Mouse (Mus musculus): Measurements from ENCODE around the gene Fntb. TPM values are rescaled to one million over a fixed set of nuclear protein-coding genes. Genes with fewer than 3 reads are reported as not detected.

Gene Fntb
- total and polyA plus RNA-seq, 2 experiments from 2014 or later: 33.2 to 36.2 TPM

DNA sequence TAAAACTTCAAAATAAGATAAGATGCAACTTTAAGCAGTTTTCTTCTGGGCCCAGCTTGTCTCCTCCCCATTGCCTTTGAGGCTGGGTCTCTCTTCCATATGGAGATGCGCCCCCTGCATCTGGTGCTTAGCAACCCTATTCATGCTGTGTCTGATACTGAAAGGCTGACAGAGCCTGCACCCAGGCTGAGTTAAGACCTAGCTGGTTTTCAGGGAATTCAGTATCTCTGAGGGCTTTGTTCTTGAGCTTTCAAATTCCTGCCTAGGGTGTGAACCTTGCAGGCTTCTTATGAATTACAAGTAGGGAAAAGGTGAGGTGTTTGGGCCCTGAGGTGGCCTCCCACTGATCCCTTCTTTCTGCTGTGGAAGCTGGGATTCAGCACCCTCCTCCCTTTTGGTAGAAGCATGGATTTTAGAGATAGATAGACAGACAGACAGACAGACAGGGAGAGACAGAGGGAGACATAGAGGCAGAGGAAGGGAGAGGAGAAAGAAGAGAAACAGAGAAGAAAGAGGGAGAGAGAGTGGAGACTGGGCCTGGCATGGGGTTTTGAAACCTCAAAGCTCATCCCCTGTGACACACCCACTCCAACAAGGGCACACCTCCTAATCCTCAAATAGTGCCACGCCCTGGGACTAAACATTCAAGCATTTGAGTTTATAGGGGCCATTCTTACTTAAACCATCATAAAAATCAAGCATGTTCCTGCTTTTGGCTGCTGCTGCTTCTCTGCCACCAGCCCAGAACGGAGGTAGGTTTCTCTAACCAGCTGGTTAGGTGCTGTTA is 136.3 kb downstream of the Fntb start:
- H3K9ac ChIP-seq (replicated peaks; ENCODE audit: low read length): no peak overlapping the region
- H3K27me3 ChIP-seq (ENCODE audit: insufficient read depth, low read length): no peaks in the 10 kb centered on the region
- no peaks in the 10 kb centered on the region for H3K36me3 ChIP-seq (ENCODE audit: insufficient read depth, low read length)
- H3K4me3 ChIP-seq (ENCODE audit: low read length): no peak overlapping the region
- no peaks in the 10 kb centered on the region for H3K9me3 ChIP-seq (ENCODE audit: low read length)
- H3K4me2 ChIP-seq (ENCODE audit: low read depth, low read length): no peak overlapping the region
- DNase-seq (ENCODE audit: low spot score) (no peak), ATAC-seq (no peak)
- H3K4me1 ChIP-seq (ENCODE audit: insufficient read depth, low read length): no peaks in the 10 kb centered on the region
- no peak for TF ChIP-seq CTCF (IDR thresholded peaks at IDR 0.05; ENCODE audit: low read depth)
- WGBS: 86% methylated on average over 3 of the region's 3 CpGs
- no peak overlapping the region for H3K27ac ChIP-seq

DNA sequence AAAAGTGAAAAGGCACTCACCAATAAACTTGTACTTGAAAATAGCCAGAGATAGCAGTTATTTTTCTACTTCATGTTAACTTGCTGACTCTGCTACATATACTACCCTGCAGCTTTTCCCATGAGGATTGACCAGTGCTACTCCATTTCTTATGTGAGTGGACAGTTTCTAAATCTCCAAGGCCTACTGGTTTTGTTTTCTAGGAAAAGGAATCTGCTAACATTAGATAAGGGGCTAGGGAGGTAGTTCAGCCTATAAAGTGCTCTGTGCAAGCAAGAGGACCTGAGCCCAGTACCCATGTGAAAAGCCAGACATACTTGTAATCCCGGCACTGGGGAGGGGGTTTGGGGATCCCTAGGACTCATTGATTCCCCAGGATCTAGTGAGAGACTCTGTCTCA is 140.9 kb downstream of the Fntb start:
- H3K9me3 ChIP-seq (ENCODE audit: low read length): no peaks in the 10 kb centered on the region
- H3K27ac ChIP-seq: no peak overlapping the region
- no peak for ATAC-seq
- H3K4me1 ChIP-seq (ENCODE audit: insufficient read depth, low read length): no peaks in the 10 kb centered on the region
- no peak for TF ChIP-seq CTCF (IDR thresholded peaks at IDR 0.05; ENCODE audit: low read depth)
- no peak for DNase-seq (ENCODE audit: low spot score)
- no peaks in the 10 kb centered on the region; the same call in 1 of the 2 replicates for H3K36me3 ChIP-seq (ENCODE audit: insufficient read depth, low read length)
- no peak overlapping the region for H3K9ac ChIP-seq (replicated peaks; ENCODE audit: low read length)
- 92% methylated on average over 1 of the region's 1 CpGs for WGBS
- H3K4me3 ChIP-seq (ENCODE audit: low read length): no peak overlapping the region
- no peak overlapping the region for H3K4me2 ChIP-seq (ENCODE audit: low read depth, low read length)
- H3K27me3 ChIP-seq (ENCODE audit: insufficient read depth, low read length): no peaks in the 10 kb centered on the region

DNA sequence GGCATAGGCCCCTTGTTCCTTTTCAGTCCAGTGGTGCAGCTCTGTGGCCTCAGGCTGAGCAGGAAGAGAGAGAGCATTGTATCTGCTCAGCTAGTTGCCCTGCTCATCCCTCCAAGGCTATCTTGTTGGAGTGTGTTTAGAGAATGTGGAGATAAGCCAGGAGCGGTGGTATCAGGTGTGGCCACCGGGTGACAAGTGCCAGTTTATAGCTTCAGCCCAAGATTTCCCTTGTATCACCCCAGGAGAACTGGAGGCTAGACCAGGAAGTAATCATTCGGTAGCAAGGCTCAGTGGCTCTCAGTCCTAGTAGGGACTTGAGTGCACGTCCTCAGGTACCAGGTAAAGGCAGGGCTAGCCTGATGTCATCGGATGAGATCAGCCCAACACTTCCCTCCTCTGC is 143.8 kb downstream of the Fntb start:
- Histone ChIP-seq H3K4me1 (ENCODE audit: insufficient read depth, low read length) (no peaks in the 10 kb centered on the region), H3K9ac (replicated peaks; ENCODE audit: low read length) (no peak overlapping the region), H3K9me3 (ENCODE audit: low read length) (no peaks in the 10 kb centered on the region), H3K27ac (no peak overlapping the region), H3K27me3 (ENCODE audit: insufficient read depth, low read length) (no peaks in the 10 kb centered on the region), H3K4me3 (ENCODE audit: low read length) (no peak overlapping the region), H3K4me2 (ENCODE audit: low read depth, low read length) (no peak overlapping the region), H3K36me3 (ENCODE audit: insufficient read depth, low read length) (no peaks in the 10 kb centered on the region; the same call in 1 of the 2 replicates)
- TF ChIP-seq CTCF (IDR thresholded peaks at IDR 0.05; ENCODE audit: low read depth): no peak
- no peak for ATAC-seq
- DNase-seq (ENCODE audit: low spot score): no peak
- WGBS: 86% methylated on average over 5 of the region's 5 CpGs

DNA sequence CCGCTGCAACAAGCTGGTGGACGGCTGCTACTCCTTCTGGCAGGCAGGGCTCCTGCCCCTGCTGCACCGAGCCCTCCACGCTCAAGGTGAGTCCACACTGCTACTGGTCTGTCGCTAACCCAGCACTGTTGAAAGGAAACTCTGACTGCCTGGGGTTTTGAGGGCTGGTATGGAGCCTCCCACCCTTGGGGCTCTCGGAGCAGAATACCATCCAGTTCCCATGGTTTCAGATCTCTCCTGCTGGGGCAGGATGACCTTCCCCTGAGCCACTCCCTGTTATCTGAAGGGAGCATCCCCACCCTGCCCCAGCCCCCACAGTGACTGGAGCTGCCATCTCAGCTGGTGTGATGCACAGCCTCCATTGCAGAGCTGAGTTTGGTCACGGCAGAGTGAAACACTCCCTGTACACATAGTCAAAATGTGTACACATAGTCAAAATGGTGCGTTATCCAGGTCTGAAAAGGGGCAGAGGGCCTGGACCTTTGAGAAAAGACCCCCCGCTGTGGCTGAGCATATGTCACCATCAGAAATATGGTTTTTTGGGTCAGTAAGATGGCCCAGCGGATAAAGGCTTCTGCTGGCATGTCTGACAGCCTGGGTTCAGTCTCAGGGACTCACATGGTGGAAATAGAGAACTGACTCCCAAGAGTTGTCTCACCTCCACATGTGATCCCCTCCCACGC is 145.0 kb downstream of the Fntb start:
- no peaks in the 10 kb centered on the region for H3K9me3 ChIP-seq (ENCODE audit: low read length)
- no peak overlapping the region for H3K4me3 ChIP-seq (ENCODE audit: low read length)
- 0 out of 2 replicates have a peak overlapping the region, but pooled peaks have one; percentile 15 for H3K27ac ChIP-seq
- no peak for DNase-seq (ENCODE audit: low spot score)
- no peak overlapping the region for H3K9ac ChIP-seq (replicated peaks; ENCODE audit: low read length)
- H3K4me1 ChIP-seq (ENCODE audit: insufficient read depth, low read length): no peaks in the 10 kb centered on the region
- no peak overlapping the region for H3K4me2 ChIP-seq (ENCODE audit: low read depth, low read length)
- ATAC-seq: peak; percentile 43; the same call in 1 of the 2 replicates
- peaks cover 3% of the 10 kb centered on the region; the same call in 1 of the 2 replicates for H3K36me3 ChIP-seq (ENCODE audit: insufficient read depth, low read length)
- 64% methylated on average over 11 of the region's 11 CpGs for WGBS
- no peak for TF ChIP-seq CTCF (IDR thresholded peaks at IDR 0.05; ENCODE audit: low read depth)
- no peaks in the 10 kb centered on the region for H3K27me3 ChIP-seq (ENCODE audit: insufficient read depth, low read length)

DNA sequence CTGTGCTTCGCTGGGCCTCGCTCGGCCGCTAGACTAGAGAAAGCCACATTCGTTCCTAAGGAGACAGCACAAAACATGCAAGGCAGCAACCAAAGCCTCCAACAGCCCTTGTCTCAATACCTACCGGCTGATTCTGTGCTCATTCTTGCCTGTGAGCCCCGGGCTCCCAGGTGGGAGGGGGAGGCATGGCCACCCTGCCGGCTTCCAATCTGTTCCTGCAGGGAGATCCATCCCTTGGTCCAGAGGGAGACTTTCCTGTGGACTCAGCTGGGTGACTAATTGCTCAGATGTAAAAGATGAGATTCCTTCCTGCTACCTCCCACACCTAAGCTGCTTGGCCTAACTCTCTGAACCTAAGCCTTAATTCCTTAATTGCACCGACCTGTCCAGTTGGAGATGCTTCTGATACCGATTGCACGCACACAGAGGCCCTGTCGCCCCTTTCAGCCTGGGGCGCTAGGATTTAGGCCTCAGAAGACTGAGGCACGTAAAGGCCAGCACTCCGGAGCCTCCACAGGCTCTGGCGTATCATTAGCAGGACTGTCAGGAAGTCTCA is 145.9 kb downstream of the Fntb start:
- H3K4me2 ChIP-seq (ENCODE audit: low read depth, low read length): no peak overlapping the region
- no peak overlapping the region for H3K4me3 ChIP-seq (ENCODE audit: low read length)
- H3K36me3 ChIP-seq (ENCODE audit: insufficient read depth, low read length): peaks cover 4% of the 10 kb centered on the region; the same call in 1 of the 2 replicates
- H3K9me3 ChIP-seq (ENCODE audit: low read length): no peaks in the 10 kb centered on the region
- H3K4me1 ChIP-seq (ENCODE audit: insufficient read depth, low read length): no peaks in the 10 kb centered on the region
- 47% methylated on average over 16 of the region's 16 CpGs for WGBS
- H3K27me3 ChIP-seq (ENCODE audit: insufficient read depth, low read length): no peaks in the 10 kb centered on the region
- DNase-seq (ENCODE audit: low spot score) (peak; percentile 29), ATAC-seq (peak; percentile 28; the same call in 1 of the 2 replicates)
- peak overlapping the region; percentile 48; the same call in 1 of the 2 replicates for H3K27ac ChIP-seq
- TF ChIP-seq CTCF (IDR thresholded peaks at IDR 0.05; ENCODE audit: low read depth): no peak
- H3K9ac ChIP-seq (replicated peaks; ENCODE audit: low read length): no peak overlapping the region

DNA sequence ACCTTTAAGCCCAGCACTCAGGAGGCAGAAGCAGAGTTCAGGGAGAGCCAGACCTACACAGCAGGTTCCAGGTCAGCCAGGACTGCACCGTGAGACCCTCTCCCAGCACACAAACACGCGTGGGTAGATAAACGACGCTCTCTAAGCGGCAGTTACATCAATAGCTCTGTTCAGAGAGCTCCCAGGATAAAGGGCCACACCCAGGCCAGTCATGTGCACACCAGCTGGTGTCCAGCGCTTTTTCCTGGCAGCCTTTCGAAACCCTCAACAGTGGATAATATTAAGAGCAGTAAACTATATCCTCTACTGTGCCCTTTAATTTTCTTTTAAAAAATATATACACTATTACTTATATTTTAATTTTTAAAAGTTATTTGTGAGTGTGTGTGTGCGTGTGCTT is 146.8 kb downstream of the Fntb start:
- no peak for DNase-seq (ENCODE audit: low spot score)
- Histone ChIP-seq H3K9ac (replicated peaks; ENCODE audit: low read length) (no peak overlapping the region), H3K36me3 (ENCODE audit: insufficient read depth, low read length) (peaks cover 7% of the 10 kb centered on the region; the same call in 1 of the 2 replicates), H3K4me2 (ENCODE audit: low read depth, low read length) (no peak overlapping the region), H3K27ac (no peak overlapping the region), H3K9me3 (ENCODE audit: low read length) (no peaks in the 10 kb centered on the region), H3K4me1 (ENCODE audit: insufficient read depth, low read length) (no peaks in the 10 kb centered on the region), H3K27me3 (ENCODE audit: insufficient read depth, low read length) (no peaks in the 10 kb centered on the region), H3K4me3 (ENCODE audit: low read length) (no peak overlapping the region)
- ATAC-seq: no peak
- TF ChIP-seq CTCF (IDR thresholded peaks at IDR 0.05; ENCODE audit: low read depth): no peak
- WGBS: 66% methylated on average over 9 of the region's 9 CpGs
